Mouse (Mus musculus) hindbrain, embryonic 14.5 days (tissue): ENCODE data around the gene Trim66. TPM values are rescaled to one million over a fixed set of nuclear protein-coding genes. Genes with fewer than 3 reads are reported as not detected.

Experiments
- ATAC-seq: fragments of 200-750 bp; cut with Nextera tagmentation; 2 replicates; pipeline ENCODE4 v1.8.0; 2017; ENCODE audit warnings: moderate number of reproducible peaks, mild to moderate bottlenecking, moderate TSS enrichment, moderate library complexity; ENCODE audit not compliant: low FRiP score
- DNase-seq: peaks from one replicate; pipeline ENCODE4 v3.0.0-alpha.2; 2015; ENCODE audit warnings: low spot score
- H3K27ac ChIP-seq: fragments of 300-500 bp; sonication (generic); 2 replicates; pipeline ENCODE4 v1.5.1; 2014; ENCODE audit warnings: mild to moderate bottlenecking, moderate library complexity
- H3K27me3 ChIP-seq: fragments of 300-500 bp; sonication (generic); 2 replicates; pipeline ENCODE4 v1.6.1; 2014; ENCODE audit warnings: mild to moderate bottlenecking, low read length, mixed read lengths; ENCODE audit not compliant: control insufficient read depth, insufficient read depth
- H3K36me3 ChIP-seq: fragments of 300-500 bp; sonication (generic); replicated peaks from 2 replicates; pipeline ENCODE4 v1.6.1; 2014; ENCODE audit not compliant: control insufficient read depth, insufficient read depth
- H3K4me1 ChIP-seq: fragments of 300-500 bp; sonication (generic); replicated peaks from 2 replicates; pipeline ENCODE4 v1.6.1; 2014; ENCODE audit warnings: antibody characterized with exemption, low read length, mixed read lengths; ENCODE audit not compliant: control insufficient read depth, insufficient read depth
- H3K4me2 ChIP-seq: fragments of 300-500 bp; sonication (generic); replicated peaks from 2 replicates; pipeline ENCODE4 v1.6.1; 2014; ENCODE audit warnings: mild to moderate bottlenecking, moderate library complexity
- H3K4me3 ChIP-seq: fragments of 300-500 bp; sonication (generic); replicated peaks from 2 replicates; pipeline ENCODE4 v1.5.1; 2014; ENCODE audit warnings: mild to moderate bottlenecking, low read length
- H3K9ac ChIP-seq: fragments of 300-500 bp; sonication (generic); 2 replicates; pipeline ENCODE4 v1.6.1; 2014
- H3K9me3 ChIP-seq: fragments of 300-500 bp; sonication (generic); 2 replicates; pipeline ENCODE4 v1.6.1; 2016; ENCODE audit warnings: low read length; ENCODE audit not compliant: control insufficient read depth
- WGBS: fragments of 180-500 bp; shearing (Covaris S2); extraction: QIAGEN DNeasy Blood & Tissue Kit; methylation state at CpG from one replicate; pipeline ENCODE4 v1.1.7; 2014; 5-methylcytosine and 5-hydroxymethylcytosine counted together
- polyA plus RNA-seq: library from polyadenylated mRNA; unstranded; fragments of >200 nt; fragmentation: Nextera tagmentation; extraction: Ambion mirVana; gene quantifications from 2 replicates; pipeline ENCODE4 v1.2.1, GENCODE M21; 2014

Gene Trim66
- polyA plus RNA-seq, 1 experiment from 2014 or later: 0.82 TPM

DNA sequence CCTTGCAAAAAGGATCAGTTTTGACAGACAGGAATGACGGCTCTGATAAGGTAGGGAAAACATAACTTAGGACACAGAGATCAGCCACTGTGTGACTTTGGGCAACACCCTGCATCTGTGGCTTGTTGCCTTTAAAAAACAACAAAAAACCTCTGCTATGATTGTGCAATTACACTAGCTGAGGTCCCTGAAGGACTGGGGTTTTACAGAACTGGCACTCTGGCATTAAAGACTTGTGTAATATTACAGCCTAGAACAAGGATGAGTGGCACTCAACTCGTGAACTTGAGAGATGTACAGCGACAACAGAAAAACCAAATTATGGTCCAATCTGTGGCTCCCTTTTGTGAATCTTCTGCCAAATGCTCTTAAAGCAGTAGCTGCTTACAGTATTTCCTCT lies 16.8 kb upstream of the Trim66 start:
- ATAC-seq: no peak
- WGBS: 78% methylated on average over 3 of the region's 3 CpGs
- DNase-seq: no peak
- no peaks in the 10 kb centered on the region for H3K27me3 ChIP-seq
- H3K9me3 ChIP-seq: no peaks in the 10 kb centered on the region
- H3K9ac ChIP-seq: no peak overlapping the region
- H3K4me2 ChIP-seq: no peak overlapping the region
- H3K36me3 ChIP-seq: peaks cover 63% of the 10 kb centered on the region
- no peak overlapping the region for H3K27ac ChIP-seq
- H3K4me3 ChIP-seq: no peak overlapping the region
- peaks cover 12% of the 10 kb centered on the region; the same call in 1 of the 2 replicates for H3K4me1 ChIP-seq

DNA sequence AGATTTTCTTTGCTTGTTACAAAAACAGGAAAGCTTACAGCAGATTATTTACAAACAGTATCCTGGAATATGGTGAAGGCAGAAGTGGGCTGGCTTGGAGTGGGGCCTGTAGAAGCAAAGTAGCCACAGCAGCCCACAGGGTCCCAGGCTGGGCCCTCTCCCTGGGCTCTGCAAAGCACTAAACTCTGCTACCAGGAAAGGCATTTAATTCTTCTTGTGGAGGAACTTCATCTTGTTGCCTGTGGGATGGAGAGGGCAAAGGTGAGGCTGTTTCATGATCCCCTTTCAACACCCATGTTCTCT lies 16.5 kb upstream of the Trim66 start:
- no peak overlapping the region for H3K27ac ChIP-seq
- H3K36me3 ChIP-seq: peaks cover 63% of the 10 kb centered on the region
- no peak for DNase-seq
- no peak overlapping the region for H3K4me2 ChIP-seq
- H3K4me3 ChIP-seq: no peak overlapping the region
- H3K9me3 ChIP-seq: no peaks in the 10 kb centered on the region
- H3K9ac ChIP-seq: no peak overlapping the region
- no peak for ATAC-seq
- H3K27me3 ChIP-seq: no peaks in the 10 kb centered on the region
- peaks cover 13% of the 10 kb centered on the region; the same call in 1 of the 2 replicates for H3K4me1 ChIP-seq

DNA sequence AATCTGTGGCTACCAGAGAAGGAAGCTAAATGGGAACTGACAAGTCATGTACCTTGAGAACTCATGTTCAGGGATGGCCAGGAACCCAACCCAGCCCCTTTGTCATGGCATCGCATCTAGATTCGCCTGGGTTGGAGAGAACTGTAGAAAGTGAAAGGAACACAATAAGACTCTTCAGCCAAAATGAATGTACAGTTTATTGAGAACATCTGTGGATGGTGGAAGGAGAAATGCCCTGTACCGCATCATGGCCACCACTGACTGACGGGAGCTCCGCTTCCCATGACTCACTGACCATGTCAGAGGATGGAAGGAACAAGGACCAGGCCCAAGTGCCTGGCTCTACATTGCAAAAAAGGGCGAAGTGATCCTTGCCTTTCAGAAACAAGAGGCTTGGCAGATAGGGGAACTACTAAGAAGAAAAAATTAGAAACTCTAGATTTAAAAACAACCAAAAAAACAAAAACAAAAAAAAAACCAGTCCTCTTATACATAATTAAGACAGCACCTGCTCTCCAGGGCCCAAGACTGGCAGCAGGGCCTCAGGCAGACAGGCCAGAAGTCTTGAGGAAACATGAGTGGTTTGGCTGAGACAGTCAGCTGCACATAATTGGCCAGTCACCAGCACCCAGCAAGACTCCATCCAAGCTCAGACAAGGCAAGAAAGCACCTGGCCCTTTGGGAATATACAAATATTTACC lies 16.0 kb upstream of the Trim66 start:
- peaks cover 63% of the 10 kb centered on the region for H3K36me3 ChIP-seq
- H3K4me3 ChIP-seq: no peak overlapping the region
- H3K4me1 ChIP-seq: peaks cover 13% of the 10 kb centered on the region; the same call in 1 of the 2 replicates
- no peaks in the 10 kb centered on the region for H3K9me3 ChIP-seq
- no peak for ATAC-seq
- no peak overlapping the region for H3K27ac ChIP-seq
- DNase-seq: no peak
- WGBS: 70% methylated on average over 6 of the region's 6 CpGs
- no peak overlapping the region for H3K4me2 ChIP-seq
- no peak overlapping the region for H3K9ac ChIP-seq
- no peaks in the 10 kb centered on the region for H3K27me3 ChIP-seq

DNA sequence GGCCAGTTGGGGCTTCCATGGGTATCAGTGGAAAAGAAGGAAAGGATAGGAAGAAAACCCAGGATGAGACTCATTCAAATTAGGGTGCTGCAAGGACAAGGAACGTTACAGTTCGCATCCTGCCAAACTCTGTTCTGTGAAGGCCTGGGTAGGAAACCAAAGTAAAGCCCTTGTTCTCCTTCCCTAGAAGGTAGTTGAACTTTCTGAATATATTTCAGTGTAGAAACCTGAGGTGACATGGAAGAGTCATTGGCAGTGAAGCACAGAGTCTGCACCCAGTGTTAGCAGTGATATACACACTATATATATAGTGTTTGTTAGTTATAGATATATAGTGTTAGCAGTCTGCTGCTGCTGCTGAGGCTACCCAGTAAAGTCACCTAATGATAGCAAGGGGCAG lies 15.4 kb upstream of the Trim66 start:
- no peak for ATAC-seq
- Histone ChIP-seq H3K4me3 (no peak overlapping the region), H3K9me3 (no peaks in the 10 kb centered on the region), H3K27ac (no peak overlapping the region), H3K9ac (no peak overlapping the region), H3K27me3 (no peaks in the 10 kb centered on the region), H3K4me2 (no peak overlapping the region), H3K36me3 (peaks cover 63% of the 10 kb centered on the region), H3K4me1 (peaks cover 13% of the 10 kb centered on the region; the same call in 1 of the 2 replicates)
- WGBS: 63% methylated on average over 2 of the region's 2 CpGs
- no peak for DNase-seq

DNA sequence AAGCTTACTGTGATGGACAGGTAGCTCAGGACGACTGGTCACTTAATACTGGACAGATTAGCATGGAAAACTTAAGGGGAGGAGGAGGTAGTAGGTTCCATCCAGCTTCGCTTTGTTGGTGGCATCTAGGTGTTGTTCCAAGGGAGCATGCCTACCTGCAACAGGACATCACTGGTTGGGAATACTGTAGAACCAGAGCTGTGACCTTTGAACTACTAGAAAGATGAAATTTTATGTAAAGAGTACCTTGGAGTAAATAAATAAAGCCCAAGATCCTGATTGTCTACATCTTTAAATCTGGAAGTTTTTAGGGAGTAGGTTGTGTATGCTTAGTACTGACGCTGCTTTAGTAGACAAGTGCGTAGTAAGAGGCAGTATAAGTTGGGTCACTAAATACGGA lies 14.2 kb upstream of the Trim66 start:
- Histone ChIP-seq H3K4me1 (peaks cover 21% of the 10 kb centered on the region), H3K36me3 (peaks cover 63% of the 10 kb centered on the region), H3K27me3 (no peaks in the 10 kb centered on the region), H3K4me2 (no peak overlapping the region), H3K9ac (no peak overlapping the region), H3K27ac (no peak overlapping the region), H3K4me3 (no peak overlapping the region), H3K9me3 (no peaks in the 10 kb centered on the region)
- ATAC-seq (no peak), DNase-seq (no peak)
- whole genome bisulfite sequencing: 79% methylated on average over 5 of the region's 5 CpGs

DNA sequence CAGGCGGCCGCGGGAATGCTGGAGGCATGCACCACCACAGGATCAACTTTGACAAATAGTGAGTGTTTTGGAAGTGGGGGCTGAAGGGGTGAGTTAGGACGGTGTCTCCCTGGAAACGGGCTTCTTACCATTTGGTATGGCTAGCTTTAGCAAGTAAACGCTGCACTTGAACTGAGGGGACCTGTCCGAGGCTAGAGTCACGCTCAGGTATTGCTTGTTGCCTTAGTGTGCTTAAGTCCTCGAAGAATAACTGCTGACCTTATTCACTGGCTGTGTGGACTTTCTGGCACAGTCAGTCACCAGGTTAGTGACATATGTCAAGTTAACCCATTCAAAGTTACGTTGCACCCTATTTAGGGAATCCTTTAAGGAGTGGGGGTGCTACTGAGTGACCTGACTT lies 12.0 kb upstream of the Trim66 start:
- no peak overlapping the region for H3K27ac ChIP-seq
- 2% methylated on average over 10 of the region's 10 CpGs for WGBS

DNA sequence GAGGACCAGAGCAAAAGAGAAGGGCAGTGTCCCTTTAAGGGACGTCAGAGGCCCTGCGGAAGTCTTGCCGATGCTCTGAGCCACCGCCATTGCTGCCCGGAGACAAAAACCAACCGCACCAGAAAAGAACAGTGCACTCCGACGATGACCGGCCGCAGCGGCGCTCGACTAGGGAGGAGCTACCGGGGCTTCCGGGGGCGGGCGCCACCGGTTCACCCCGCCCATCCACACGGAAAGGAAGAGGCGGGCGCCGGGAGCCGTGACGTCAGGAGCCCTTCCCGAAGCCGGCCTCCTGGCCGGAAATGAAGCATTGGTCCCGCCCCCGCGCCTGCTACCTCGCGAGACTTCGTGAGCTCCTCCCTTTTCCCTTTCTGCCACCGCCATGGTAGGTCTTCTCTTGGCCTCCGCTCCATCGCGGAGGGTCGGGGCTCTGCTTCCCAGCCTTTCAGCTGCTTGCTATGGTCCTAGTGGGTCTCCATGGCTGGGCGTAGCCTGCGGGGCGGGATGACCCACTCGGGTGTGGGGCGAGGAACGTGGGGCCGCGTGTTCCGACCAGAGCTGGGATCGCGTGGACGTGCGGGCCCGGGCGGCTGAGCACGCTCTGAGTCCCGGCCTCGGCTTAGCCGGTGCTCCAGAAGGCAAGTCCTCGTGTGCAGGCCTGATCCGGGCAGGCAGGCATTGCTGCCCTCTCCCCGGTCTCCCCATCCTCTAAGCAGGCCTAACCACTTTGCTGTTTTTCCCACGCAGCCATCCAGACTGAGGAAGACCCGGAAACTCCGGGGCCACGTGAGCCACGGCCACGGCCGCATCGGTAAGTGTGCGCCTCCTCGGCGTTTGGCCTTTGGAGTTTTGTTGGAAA lies 11.1 kb upstream of the Trim66 start, which contains the start of gene Rpl27a:
Rpl27a (plus strand) TSS at position 310 of the 859 bp plus-strand sequence.
- Histone ChIP-seq H3K27me3 (no peaks in the 10 kb centered on the region), H3K36me3 (peaks cover 39% of the 10 kb centered on the region), H3K9ac (peak within 1 kb of the TSS; percentile 86), H3K9me3 (no peaks in the 10 kb centered on the region), H3K4me2 (peak within 1 kb of the TSS; percentile 95), H3K4me1 (peaks cover 21% of the 10 kb centered on the region), H3K27ac (peak within 1 kb of the TSS; percentile 95), H3K4me3 (peak within 1 kb of the TSS; percentile 72)
- DNase-seq (peak; percentile 99), ATAC-seq (peak; percentile 96)
- under 1% methylated on average over 68 of the region's 72 CpGs for WGBS

More for the DNA sequence above, 12.0 kb upstream of the Trim66 start:
- Histone ChIP-seq H3K4me2 (peak overlapping the region; percentile 95), H3K9me3 (no peaks in the 10 kb centered on the region), H3K4me1 (peaks cover 21% of the 10 kb centered on the region), H3K9ac (peak overlapping the region; percentile 86), H3K4me3 (peak overlapping the region; percentile 72), H3K27me3 (no peaks in the 10 kb centered on the region), H3K36me3 (peaks cover 47% of the 10 kb centered on the region)
- DNase-seq (no peak), ATAC-seq (no peak)

DNA sequence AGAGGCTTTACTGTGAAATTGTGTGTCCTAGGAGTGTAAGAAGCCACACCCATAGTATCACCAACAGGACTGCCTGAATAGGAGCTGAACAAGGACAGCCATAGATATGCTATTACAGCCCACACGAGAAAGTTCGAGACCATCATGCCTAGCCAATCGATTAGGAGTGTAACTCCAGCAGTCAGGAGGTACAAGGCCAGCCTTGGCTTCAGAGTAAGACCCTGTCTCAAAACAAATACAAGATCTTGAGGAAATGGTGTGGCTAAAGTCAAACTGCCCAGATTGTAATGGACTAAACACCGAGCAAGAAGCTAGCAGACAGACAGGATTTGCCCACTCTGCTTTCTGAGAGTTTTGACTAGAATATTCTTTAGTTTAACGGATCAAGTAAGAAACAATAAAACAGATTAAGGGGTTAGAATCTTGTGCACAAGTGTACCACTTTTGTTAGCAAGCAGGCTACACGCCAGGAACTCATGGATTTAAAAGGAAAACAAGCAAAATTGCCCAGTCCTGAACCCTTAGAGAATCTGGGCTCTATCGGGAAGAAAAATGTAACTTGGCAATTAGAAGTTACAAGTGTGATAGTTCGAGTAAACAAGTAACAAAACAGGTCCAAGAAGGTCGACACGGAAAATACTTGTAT lies 10.2 kb upstream of the Trim66 start:
- ATAC-seq (no peak), DNase-seq (no peak)
- H3K4me3 ChIP-seq: peak overlapping the region; percentile 72

DNA sequence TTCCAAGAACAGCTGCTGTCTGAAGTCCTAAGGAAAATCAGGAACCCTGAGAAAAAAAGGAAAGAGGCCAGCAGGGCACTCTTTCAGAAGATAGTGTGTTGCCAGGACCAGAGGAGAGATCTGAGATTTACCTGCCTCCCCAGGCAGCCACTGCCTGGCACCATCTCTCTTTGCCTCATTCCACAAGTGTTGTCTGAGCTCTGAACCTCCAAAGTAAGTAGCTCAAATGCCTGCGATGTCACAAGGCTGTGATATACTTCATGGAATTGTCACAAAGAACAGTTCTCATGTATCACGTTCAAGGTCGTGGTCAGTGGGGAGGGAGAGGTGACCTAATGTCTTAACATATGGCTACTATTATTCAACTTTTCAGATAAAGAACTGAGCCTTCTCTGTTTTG lies 8.6 kb upstream of the Trim66 start:
- no peak overlapping the region for H3K4me3 ChIP-seq
- peaks cover 21% of the 10 kb centered on the region for H3K4me1 ChIP-seq
- no peak overlapping the region for H3K9ac ChIP-seq
- no peaks in the 10 kb centered on the region for H3K9me3 ChIP-seq
- H3K4me2 ChIP-seq: no peak overlapping the region
- no peak overlapping the region for H3K27ac ChIP-seq
- DNase-seq (no peak), ATAC-seq (no peak)
- 87% methylated on average over 3 of the region's 3 CpGs for WGBS
- H3K27me3 ChIP-seq: no peaks in the 10 kb centered on the region
- peaks cover 13% of the 10 kb centered on the region for H3K36me3 ChIP-seq

More for the DNA sequence above, 10.2 kb upstream of the Trim66 start:
- Histone ChIP-seq H3K9me3 (no peaks in the 10 kb centered on the region), H3K4me1 (peaks cover 21% of the 10 kb centered on the region), H3K27ac (peak overlapping the region; percentile 95), H3K4me2 (peak overlapping the region; percentile 72), H3K9ac (peak overlapping the region; percentile 86), H3K36me3 (peaks cover 30% of the 10 kb centered on the region), H3K27me3 (no peaks in the 10 kb centered on the region)
- WGBS: 26% methylated on average over 10 of the region's 10 CpGs
